Mouse (Mus musculus): ENCODE results near the gene Igf2bp3. TPM values are rescaled to one million over a fixed set of nuclear protein-coding genes. Genes with fewer than 3 reads are reported as not detected.

The Igf2bp3 gene
- polyA plus RNA-seq, 1 experiment, result 76.0 TPM

GRCm38 (mm10) chr6:49252207-49252606, 37.5 kb upstream of the Igf2bp3 start:
- no peak for TF ChIP-seq POLR2A (IDR thresholded peaks at IDR 0.05; ENCODE audit: control insufficient read depth, low read depth, low read length)
- no peak for TF ChIP-seq CTCF (IDR thresholded peaks at IDR 0.05; ENCODE audit: control insufficient read depth, insufficient read depth, insufficient replicate concordance, low read depth, low read length)
- Histone ChIP-seq H3K27me3 (ENCODE audit: control insufficient read depth, insufficient read depth, low read length) (no peaks in the 10 kb centered on the region), H3K36me3 (ENCODE audit: control insufficient read depth, insufficient read depth, low read length) (no peaks in the 10 kb centered on the region; the same call in none of the 2 replicates)

GRCm38 (mm10) chr6:49251199-49251598, 36.4 kb upstream of the Igf2bp3 start:
- Histone ChIP-seq H3K4me1 (ENCODE audit: control insufficient read depth, insufficient read depth, low read length) (no peaks in the 10 kb centered on the region), H3K27me3 (ENCODE audit: control insufficient read depth, insufficient read depth, low read length) (no peaks in the 10 kb centered on the region), H3K4me3 (ENCODE audit: control insufficient read depth, low read depth, low read length) (no peak overlapping the region), H3K27ac (ENCODE audit: control insufficient read depth, insufficient read depth, low read depth, low read length) (no peak overlapping the region), H3K36me3 (ENCODE audit: control insufficient read depth, insufficient read depth, low read length) (no peaks in the 10 kb centered on the region; the same call in none of the 2 replicates)
- TF ChIP-seq CTCF (IDR thresholded peaks at IDR 0.05; ENCODE audit: control insufficient read depth, insufficient read depth, insufficient replicate concordance, low read depth, low read length) (no peak), POLR2A (IDR thresholded peaks at IDR 0.05; ENCODE audit: control insufficient read depth, low read depth, low read length) (no peak)

More at GRCm38 (mm10) chr6:49252207-49252606, 37.5 kb upstream of the Igf2bp3 start:
- no peak overlapping the region for H3K27ac ChIP-seq (ENCODE audit: control insufficient read depth, insufficient read depth, low read depth, low read length)
- H3K4me3 ChIP-seq (ENCODE audit: control insufficient read depth, low read depth, low read length), result no peak overlapping the region
- H3K4me1 ChIP-seq (ENCODE audit: control insufficient read depth, insufficient read depth, low read length), result no peaks in the 10 kb centered on the region

- Histone ChIP-seq H3K4me1 (ENCODE audit: control insufficient read depth, insufficient read depth, low read length) (no peaks in the 10 kb centered on the region), H3K27me3 (ENCODE audit: control insufficient read depth, insufficient read depth, low read length) (no peaks in the 10 kb centered on the region), H3K4me3 (ENCODE audit: control insufficient read depth, low read depth, low read length) (no peak overlapping the region), H3K36me3 (ENCODE audit: control insufficient read depth, insufficient read depth, low read length) (no peaks in the 10 kb centered on the region; the same call in none of the 2 replicates), H3K27ac (ENCODE audit: control insufficient read depth, insufficient read depth, low read depth, low read length) (no peak overlapping the region)
- no peak for TF ChIP-seq POLR2A (IDR thresholded peaks at IDR 0.05; ENCODE audit: control insufficient read depth, low read depth, low read length)
- no peak for TF ChIP-seq CTCF (IDR thresholded peaks at IDR 0.05; ENCODE audit: control insufficient read depth, insufficient read depth, insufficient replicate concordance, low read depth, low read length)
Observed at GRCm38 (mm10) chr6:49247246-49247645, 32.5 kb upstream of the Igf2bp3 start.

GRCm38 (mm10) chr6:49242331-49242730, 27.6 kb upstream of the Igf2bp3 start:
- Histone ChIP-seq H3K36me3 (ENCODE audit: control insufficient read depth, insufficient read depth, low read length) (no peaks in the 10 kb centered on the region; the same call in 1 of the 2 replicates), H3K4me3 (ENCODE audit: control insufficient read depth, low read depth, low read length) (no peak overlapping the region), H3K27me3 (ENCODE audit: control insufficient read depth, insufficient read depth, low read length) (no peaks in the 10 kb centered on the region), H3K27ac (ENCODE audit: control insufficient read depth, insufficient read depth, low read depth, low read length) (no peak overlapping the region), H3K4me1 (ENCODE audit: control insufficient read depth, insufficient read depth, low read length) (peaks cover 3% of the 10 kb centered on the region; the same call in 1 of the 2 replicates)
- TF ChIP-seq CTCF (IDR thresholded peaks at IDR 0.05; ENCODE audit: control insufficient read depth, insufficient read depth, insufficient replicate concordance, low read depth, low read length) (no peak), POLR2A (IDR thresholded peaks at IDR 0.05; ENCODE audit: control insufficient read depth, low read depth, low read length) (no peak)

GRCm38 (mm10) chr6:49241562-49241961, 26.8 kb upstream of the Igf2bp3 start:
- Histone ChIP-seq H3K4me1 (ENCODE audit: control insufficient read depth, insufficient read depth, low read length) (peaks cover 3% of the 10 kb centered on the region; the same call in 1 of the 2 replicates), H3K4me3 (ENCODE audit: control insufficient read depth, low read depth, low read length) (no peak overlapping the region), H3K36me3 (ENCODE audit: control insufficient read depth, insufficient read depth, low read length) (no peaks in the 10 kb centered on the region), H3K27me3 (ENCODE audit: control insufficient read depth, insufficient read depth, low read length) (no peaks in the 10 kb centered on the region), H3K27ac (ENCODE audit: control insufficient read depth, insufficient read depth, low read depth, low read length) (no peak overlapping the region)
- TF ChIP-seq POLR2A (IDR thresholded peaks at IDR 0.05; ENCODE audit: control insufficient read depth, low read depth, low read length) (no peak), CTCF (IDR thresholded peaks at IDR 0.05; ENCODE audit: control insufficient read depth, insufficient read depth, insufficient replicate concordance, low read depth, low read length) (no peak)

GRCm38 (mm10) chr6:49236331-49236730, 21.6 kb upstream of the Igf2bp3 start:
- TF ChIP-seq POLR2A (IDR thresholded peaks at IDR 0.05; ENCODE audit: control insufficient read depth, low read depth, low read length), result no peak
- TF ChIP-seq CTCF (IDR thresholded peaks at IDR 0.05; ENCODE audit: control insufficient read depth, insufficient read depth, insufficient replicate concordance, low read depth, low read length), result no peak
- Histone ChIP-seq H3K36me3 (ENCODE audit: control insufficient read depth, insufficient read depth, low read length) (no peaks in the 10 kb centered on the region), H3K4me3 (ENCODE audit: control insufficient read depth, low read depth, low read length) (no peak overlapping the region), H3K4me1 (ENCODE audit: control insufficient read depth, insufficient read depth, low read length) (peaks cover 3% of the 10 kb centered on the region; the same call in 1 of the 2 replicates), H3K27ac (ENCODE audit: control insufficient read depth, insufficient read depth, low read depth, low read length) (no peak overlapping the region), H3K27me3 (ENCODE audit: control insufficient read depth, insufficient read depth, low read length) (no peaks in the 10 kb centered on the region)

- TF ChIP-seq CTCF (IDR thresholded peaks at IDR 0.05; ENCODE audit: control insufficient read depth, insufficient read depth, insufficient replicate concordance, low read depth, low read length), result no peak; the same call in 1 of the 2 replicates
- TF ChIP-seq POLR2A (IDR thresholded peaks at IDR 0.05; ENCODE audit: control insufficient read depth, low read depth, low read length), result no peak
- H3K36me3 ChIP-seq (ENCODE audit: control insufficient read depth, insufficient read depth, low read length), result no peaks in the 10 kb centered on the region
- H3K4me1 ChIP-seq (ENCODE audit: control insufficient read depth, insufficient read depth, low read length), result peaks cover 3% of the 10 kb centered on the region; the same call in 1 of the 2 replicates
- no peaks in the 10 kb centered on the region for H3K27me3 ChIP-seq (ENCODE audit: control insufficient read depth, insufficient read depth, low read length)
- no peak overlapping the region for H3K27ac ChIP-seq (ENCODE audit: control insufficient read depth, insufficient read depth, low read depth, low read length)
- H3K4me3 ChIP-seq (ENCODE audit: control insufficient read depth, low read depth, low read length), result no peak overlapping the region
Observed at GRCm38 (mm10) chr6:49233356-49233755, 18.6 kb upstream of the Igf2bp3 start.
